Comparison of ENCODE assay signal across 18 mouse cellular contexts in genomic region chr5:148073461-148073860, GRCm38 (mm10).
A peak's percentile ranks its signal among the peaks of the same experiment; 100 is the strongest.
DNase-seq lines count a peak whose midpoint lies in the region; ATAC-seq and TF ChIP-seq lines count a peak whose summit lies in the region.
"Had no signal": no experiment of that assay in that cellular context is flagged by ENCODE, and none has a peak within 500 bp of the region (broad histone marks: within the 10 kb centered on the region; RNA-seq: fewer than 3 reads in every experiment).

No protein-coding gene starts in this region.

- WGBS in heart, postnatal 0 days = 85% methylated on average over 5 of the region's 5 CpGs
- WGBS in liver, embryonic 14.5 days (ENCODE audit: insufficient replicate concordance) = 70% methylated on average over 5 of the region's 5 CpGs
- WGBS in liver, embryonic 12.5 days (ENCODE audit: insufficient replicate concordance) = 67% methylated on average over 5 of the region's 5 CpGs

- no peak overlapping the region for H3K9ac ChIP-seq in heart, postnatal 0 days (replicated peaks; ENCODE audit: low read depth, low read length)
- H3K9ac ChIP-seq in liver, embryonic 14.5 days (replicated peaks) = no peak overlapping the region
- H3K9ac ChIP-seq in liver, embryonic 12.5 days = no peak overlapping the region
- H3K9ac ChIP-seq: forebrain, embryonic 12.5 days had no signal

- no peak for DNase-seq in heart, postnatal 0 days (ENCODE audit: low spot score)
- DNase-seq in heart, postnatal 36 days = no peak
- no peak for DNase-seq in liver, embryonic 14.5 days (ENCODE audit: low read depth in 3 of 3, low spot score in 3 of 3)
- peak; percentile 67 for DNase-seq in ES-CJ7 (ENCODE audit: low read depth, low spot score)
- DNase-seq in brain, adult 2 months (ENCODE audit: low read depth, low spot score) = peak; percentile 27
- no peak for DNase-seq in left cerebral cortex, adult 11 months (ENCODE audit: low spot score)
- DNase-seq: cerebellum, adult 8-10 months; embryo, embryonic 11 days; heart, adult 18-20 months; heart, postnatal 10 days; kidney, postnatal 14 days; layer of hippocampus, adult 9-11 months; left cerebral cortex, postnatal 4 days; midbrain, embryonic 14.5 days; right cerebral cortex, postnatal 25 days; thymus, adult 18-20 months had no signal

- no peaks in the 10 kb centered on the region for H3K36me3 ChIP-seq in heart, postnatal 0 days (replicated peaks; ENCODE audit: control insufficient read depth, insufficient read depth, low read length)
- no peaks in the 10 kb centered on the region for H3K36me3 ChIP-seq in liver, embryonic 14.5 days (replicated peaks; ENCODE audit: control insufficient read depth, insufficient read depth, low read depth)
- no peaks in the 10 kb centered on the region for H3K36me3 ChIP-seq in liver, embryonic 12.5 days
- H3K36me3 ChIP-seq: forebrain, embryonic 12.5 days had no signal

- ATAC-seq in heart, postnatal 0 days (ENCODE audit: insufficient read depth, low read depth) = no peak
- no peak for ATAC-seq in liver, embryonic 14.5 days (ENCODE audit: insufficient read depth)
- no peak for ATAC-seq in liver, embryonic 12.5 days

- H3K27me3 ChIP-seq in heart, postnatal 0 days (ENCODE audit: control insufficient read depth, insufficient read depth, low read length) = no peaks in the 10 kb centered on the region
- H3K27me3 ChIP-seq in liver, embryonic 14.5 days (ENCODE audit: control insufficient read depth, insufficient read depth, low read length) = no peaks in the 10 kb centered on the region
- H3K27me3 ChIP-seq in liver, embryonic 12.5 days (replicated peaks) = no peaks in the 10 kb centered on the region
- H3K27me3 ChIP-seq: forebrain, embryonic 12.5 days had no signal

- no peaks in the 10 kb centered on the region for H3K4me1 ChIP-seq in heart, postnatal 0 days (ENCODE audit: control insufficient read depth, insufficient read depth)
- no peaks in the 10 kb centered on the region for H3K4me1 ChIP-seq in liver, embryonic 14.5 days (replicated peaks; ENCODE audit: control insufficient read depth in 2 of 2, insufficient read depth in 2 of 2, low read length in 1 of 2)
- no peaks in the 10 kb centered on the region for H3K4me1 ChIP-seq in liver, embryonic 12.5 days
- H3K4me1 ChIP-seq: forebrain, embryonic 12.5 days had no signal

- no peaks in the 10 kb centered on the region for H3K9me3 ChIP-seq in heart, postnatal 0 days (replicated peaks; ENCODE audit: control insufficient read depth, low read length)
- H3K9me3 ChIP-seq in liver, embryonic 14.5 days (ENCODE audit: control insufficient read depth, low read length) = no peaks in the 10 kb centered on the region; the same call in none of the 2 replicates
- H3K9me3 ChIP-seq in liver, embryonic 12.5 days (replicated peaks) = peaks cover 32% of the 10 kb centered on the region
- H3K9me3 ChIP-seq: forebrain, embryonic 12.5 days had no signal

- intact Hi-C loops in heart, postnatal 36 days (cut with DNase I) = no loop called here

- TF ChIP-seq EP300 in heart, postnatal 0 days (IDR thresholded peaks at IDR 0.05; ENCODE audit: low read depth) = no peak
- TF ChIP-seq EP300 in liver, embryonic 14.5 days (IDR thresholded peaks at IDR 0.05; ENCODE audit: low read depth) = no peak

- H3K27ac ChIP-seq in heart, postnatal 0 days (ENCODE audit: low read depth) = no peak overlapping the region
- H3K27ac ChIP-seq in liver, embryonic 14.5 days = no peak overlapping the region
- no peak overlapping the region for H3K27ac ChIP-seq in liver, embryonic 12.5 days
- H3K27ac ChIP-seq: forebrain, embryonic 12.5 days had no signal

- TF ChIP-seq CTCF in heart, postnatal 0 days (IDR thresholded peaks at IDR 0.05; ENCODE audit: low read depth) = 0 out of 2 replicates have a peak, but pooled peaks have one; percentile 2
- TF ChIP-seq CTCF in liver, embryonic 14.5 days (IDR thresholded peaks at IDR 0.05; ENCODE audit: low read depth) = peak; percentile 30; the same call in 1 of the 2 replicates

- no peak overlapping the region for H3K4me3 ChIP-seq in heart, postnatal 0 days (ENCODE audit: low read depth, low read length)
- no peak overlapping the region for H3K4me3 ChIP-seq in liver, embryonic 14.5 days (ENCODE audit: insufficient read depth in 1 of 2, low read depth in 2 of 2, low read length in 2 of 2)
- H3K4me3 ChIP-seq in liver, embryonic 12.5 days = no peak overlapping the region
- H3K4me3 ChIP-seq: forebrain, embryonic 12.5 days had no signal

- H3K4me2 ChIP-seq in heart, postnatal 0 days (ENCODE audit: low read depth, low read length) = no peak overlapping the region
- H3K4me2 ChIP-seq in liver, embryonic 14.5 days (ENCODE audit: low read depth) = no peak overlapping the region
- no peak overlapping the region for H3K4me2 ChIP-seq in liver, embryonic 12.5 days
- H3K4me2 ChIP-seq: forebrain, embryonic 12.5 days had no signal

Comparison
In these comparisons a context has a peak if more than half of its experiments do, and no peak if none do; other contexts are left out.
1. DNase-seq: peak in ES-CJ7 (single experiment) and brain, adult 2 months (single experiment); none in heart, postnatal 0 days (single experiment), heart, postnatal 36 days (0 of 2), liver, embryonic 14.5 days (0 of 3) and left cerebral cortex, adult 11 months (single experiment).